Mouse (Mus musculus) limb, embryonic 12.5 days (tissue): ENCODE data around the gene Cartpt. TPM values are rescaled to one million over a fixed set of nuclear protein-coding genes. Genes with fewer than 3 reads are reported as not detected.
"Not testable (repeated sequence)": the region's sequence is repeated elsewhere in the genome, so short reads cannot be mapped to it uniquely, and the experiment has no call there.

Experiments
- ATAC-seq: fragments of 200-750 bp; cut with Nextera tagmentation; 2 replicates; pipeline ENCODE4 v1.8.0; 2017; ENCODE audit warnings: low read depth, moderate TSS enrichment; ENCODE audit not compliant: insufficient number of reproducible peaks, insufficient read depth, low FRiP score, low TSS enrichment
- H3K27ac ChIP-seq: fragments of 300-500 bp; sonication (generic); 2 replicates; pipeline ENCODE4 v1.5.1; 2016; ENCODE audit warnings: mild to moderate bottlenecking, moderate library complexity
- H3K27me3 ChIP-seq: fragments of 300-500 bp; sonication (generic); 2 replicates; pipeline ENCODE4 v1.6.1; 2016; ENCODE audit warnings: mild to moderate bottlenecking, moderate library complexity
- H3K36me3 ChIP-seq: fragments of 300-500 bp; sonication (generic); 2 replicates; pipeline ENCODE4 v1.6.1; 2016; ENCODE audit warnings: mild to moderate bottlenecking, moderate library complexity
- H3K4me1 ChIP-seq: fragments of 300-500 bp; sonication (generic); replicated peaks from 2 replicates; pipeline ENCODE4 v1.6.1; 2016
- H3K4me2 ChIP-seq: fragments of 300-500 bp; sonication (generic); 2 replicates; pipeline ENCODE4 v1.6.1; 2016; ENCODE audit warnings: mild to moderate bottlenecking, moderate library complexity
- H3K4me3 ChIP-seq: fragments of 300-500 bp; sonication (generic); replicated peaks from 2 replicates; pipeline ENCODE4 v1.5.1; 2016; ENCODE audit warnings: mild to moderate bottlenecking
- H3K9ac ChIP-seq: fragments of 300-500 bp; sonication (generic); replicated peaks from 2 replicates; pipeline ENCODE4 v1.6.1; 2016; ENCODE audit warnings: mild to moderate bottlenecking, moderate library complexity
- H3K9me3 ChIP-seq: fragments of 300-500 bp; sonication (generic); 2 replicates; pipeline ENCODE4 v1.6.1; 2016; ENCODE audit warnings: mild to moderate bottlenecking, moderate library complexity
- WGBS: fragments of 180-500 bp; shearing (Covaris S2); methylation state at CpG from one replicate; pipeline ENCODE4 v1.1.7; 2016; 5-methylcytosine and 5-hydroxymethylcytosine counted together
- polyA plus RNA-seq: library from polyadenylated mRNA; unstranded; fragments of >200 nt; fragmentation: Nextera tagmentation; extraction: Ambion mirVana; gene quantifications from 2 replicates; pipeline ENCODE4 v1.2.1, GENCODE M21; 2016

Gene Cartpt
- polyA plus RNA-seq, 1 experiment from 2014 or later = not detected

DNA sequence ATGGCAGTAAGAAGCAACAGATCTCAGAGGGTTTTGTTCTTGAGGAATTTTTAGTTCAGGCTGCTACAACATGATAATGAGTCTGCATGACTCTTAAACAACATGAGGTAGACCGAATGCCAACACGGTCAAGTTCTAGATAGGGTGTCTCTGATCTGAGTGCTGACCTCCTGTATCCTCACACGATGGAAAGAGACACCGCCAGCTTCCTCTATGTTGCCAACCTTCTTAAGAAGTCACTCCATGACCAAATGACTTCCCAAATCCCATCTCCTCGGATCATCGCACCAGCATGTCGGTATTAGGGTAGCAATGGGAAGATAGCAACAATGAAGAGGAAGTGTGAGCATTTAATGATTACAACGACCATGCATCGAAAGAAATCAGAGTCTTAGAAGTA is 43.6 kb downstream of the Cartpt start:
- no peak overlapping the region for H3K27ac ChIP-seq
- no peaks in the 10 kb centered on the region for H3K36me3 ChIP-seq
- no peak overlapping the region for H3K9ac ChIP-seq
- H3K9me3 ChIP-seq = 0 out of 2 replicates have a peak, but pooled peaks cover 6% of the 10 kb centered on the region
- no peak overlapping the region for H3K4me2 ChIP-seq
- H3K27me3 ChIP-seq = no peaks in the 10 kb centered on the region
- 86% methylated on average over 9 of the region's 9 CpGs for WGBS
- H3K4me1 ChIP-seq = no peaks in the 10 kb centered on the region
- ATAC-seq = no peak
- H3K4me3 ChIP-seq = no peak overlapping the region

DNA sequence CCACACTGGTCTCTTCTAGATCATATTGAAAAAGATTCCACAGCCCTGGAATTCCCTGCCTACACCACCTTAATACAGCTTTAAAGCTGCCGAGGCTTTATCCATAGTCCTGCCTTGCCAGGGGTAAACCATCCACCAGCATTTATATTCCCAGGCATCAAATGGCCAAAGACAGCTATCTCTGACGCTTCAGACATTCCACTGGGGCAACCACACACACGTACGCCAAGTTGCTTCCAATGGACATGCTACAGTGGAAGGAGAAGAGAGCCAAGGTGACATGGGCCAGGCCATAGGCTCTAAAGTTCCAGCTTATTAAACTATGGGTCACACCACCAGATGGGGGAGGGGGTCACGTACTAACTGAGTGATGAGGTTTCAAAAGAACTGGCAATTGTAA is 45.7 kb downstream of the Cartpt start:
- no peak overlapping the region for H3K4me3 ChIP-seq
- H3K4me2 ChIP-seq = no peak overlapping the region
- no peaks in the 10 kb centered on the region for H3K36me3 ChIP-seq
- H3K27me3 ChIP-seq = no peaks in the 10 kb centered on the region
- H3K27ac ChIP-seq = no peak overlapping the region
- H3K9me3 ChIP-seq = no peaks in the 10 kb centered on the region
- no peak for ATAC-seq
- WGBS = 89% methylated on average over 5 of the region's 5 CpGs
- H3K9ac ChIP-seq = no peak overlapping the region
- peaks cover 9% of the 10 kb centered on the region; the same call in 1 of the 2 replicates for H3K4me1 ChIP-seq

GRCm38 (mm10) chr13:99853131-99853530 is 47.8 kb downstream of the Cartpt start:
- no peak overlapping the region for H3K4me2 ChIP-seq
- 95% methylated on average over 2 of the region's 2 CpGs for WGBS
- no peak for ATAC-seq

GRCm38 (mm10) chr13:99852416-99852815 is 48.5 kb downstream of the Cartpt start:
- ATAC-seq, H3K9ac ChIP-seq, H3K4me2 ChIP-seq, H3K27ac ChIP-seq, H3K9me3 ChIP-seq, H3K4me3 ChIP-seq, H3K27me3 ChIP-seq, H3K36me3 ChIP-seq: not testable (repeated sequence)
- peaks cover 13% of the 10 kb centered on the region for H3K4me1 ChIP-seq
- WGBS = 69% methylated on average over 3 of the region's 3 CpGs

More at GRCm38 (mm10) chr13:99853131-99853530, 47.8 kb downstream of the Cartpt start:
- H3K4me3 ChIP-seq = no peak overlapping the region
- no peaks in the 10 kb centered on the region for H3K9me3 ChIP-seq
- H3K4me1 ChIP-seq = peaks cover 9% of the 10 kb centered on the region; the same call in 1 of the 2 replicates
- H3K36me3 ChIP-seq = no peaks in the 10 kb centered on the region
- H3K9ac ChIP-seq = no peak overlapping the region
- no peak overlapping the region for H3K27ac ChIP-seq
- H3K27me3 ChIP-seq = no peaks in the 10 kb centered on the region

GRCm38 (mm10) chr13:99851026-99851425 is 49.9 kb downstream of the Cartpt start:
- no peaks in the 10 kb centered on the region for H3K9me3 ChIP-seq
- peaks cover 17% of the 10 kb centered on the region for H3K4me1 ChIP-seq
- no peak overlapping the region for H3K27ac ChIP-seq
- H3K36me3 ChIP-seq = no peaks in the 10 kb centered on the region
- no peak overlapping the region for H3K4me2 ChIP-seq
- H3K4me3 ChIP-seq = no peak overlapping the region
- no peak overlapping the region for H3K9ac ChIP-seq
- WGBS = 42% methylated on average over 4 of the region's 4 CpGs
- ATAC-seq = no peak
- 0 out of 2 replicates have a peak, but pooled peaks cover 2% of the 10 kb centered on the region for H3K27me3 ChIP-seq

GRCm38 (mm10) chr13:99849597-99849996 is 51.3 kb downstream of the Cartpt start:
- 44% methylated on average over 15 of the region's 15 CpGs for WGBS
- 0 out of 2 replicates have a peak, but pooled peaks cover 2% of the 10 kb centered on the region for H3K27me3 ChIP-seq
- ATAC-seq = no peak
- no peak overlapping the region for H3K4me3 ChIP-seq
- no peak overlapping the region for H3K9ac ChIP-seq
- H3K9me3 ChIP-seq = no peaks in the 10 kb centered on the region
- no peaks in the 10 kb centered on the region for H3K36me3 ChIP-seq
- H3K4me2 ChIP-seq = no peak overlapping the region; the same call in 1 of the 2 replicates
- H3K4me1 ChIP-seq = peaks cover 17% of the 10 kb centered on the region
- H3K27ac ChIP-seq = no peak overlapping the region

Other genes starting within 250 kb of the Cartpt start
- gene Mccc2, start 114.5 kb upstream of the Cartpt start, polyA plus RNA-seq = 52.7 and 53.9 TPM in 2 replicates
- 31.1 and 40.2 TPM in 2 replicates for gene Bdp1, start 203.0 kb upstream of the Cartpt start, polyA plus RNA-seq
- 267 and 269 TPM in 2 replicates for gene Serf1, start 206.9 kb upstream of the Cartpt start, polyA plus RNA-seq
- 55.0 and 59.5 TPM in 2 replicates for gene Smn1, start 223.8 kb upstream of the Cartpt start, polyA plus RNA-seq